Mouse (Mus musculus): ENCODE results near the gene Cblb.

Cblb gene

DNA sequence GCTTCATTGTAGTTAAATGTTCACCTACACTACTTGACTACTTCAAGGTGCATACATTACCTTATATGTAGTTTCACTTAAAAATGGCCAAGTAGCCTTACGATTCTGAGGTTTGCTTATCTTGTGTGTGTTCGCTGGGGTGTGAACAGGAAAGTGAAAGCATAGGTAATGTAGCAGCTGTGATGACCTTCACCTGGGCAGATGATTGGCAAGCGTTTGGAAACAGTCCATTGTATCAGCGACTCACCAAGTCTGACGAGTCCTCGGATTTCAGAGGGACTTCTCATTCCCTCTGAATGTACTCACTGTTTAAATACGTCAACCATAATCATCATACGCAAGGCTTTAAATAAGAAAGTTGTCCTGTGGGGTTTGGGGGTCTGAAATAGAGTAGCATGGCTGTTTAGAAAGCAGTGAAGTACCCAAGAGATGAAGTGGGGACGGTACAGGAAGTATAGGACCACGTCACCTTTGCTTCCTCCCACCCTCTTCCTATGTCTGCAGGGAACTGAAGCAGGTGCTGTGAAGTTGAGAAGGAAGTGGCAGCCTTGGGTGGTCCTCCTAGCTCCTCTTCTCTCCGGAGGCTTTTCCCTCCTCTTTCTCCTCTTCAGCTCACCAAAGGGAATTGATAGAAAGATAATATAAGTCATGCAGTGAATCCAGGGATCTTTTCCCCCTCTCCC is 101.9 kb downstream of the Cblb start:
- DNase-seq (ENCODE audit: low spot score) = no peak

GRCm38 (mm10) chr16:52134631-52135227 is 103.7 kb downstream of the Cblb start:
- DNase-seq (ENCODE audit: low spot score) = no peak

DNA sequence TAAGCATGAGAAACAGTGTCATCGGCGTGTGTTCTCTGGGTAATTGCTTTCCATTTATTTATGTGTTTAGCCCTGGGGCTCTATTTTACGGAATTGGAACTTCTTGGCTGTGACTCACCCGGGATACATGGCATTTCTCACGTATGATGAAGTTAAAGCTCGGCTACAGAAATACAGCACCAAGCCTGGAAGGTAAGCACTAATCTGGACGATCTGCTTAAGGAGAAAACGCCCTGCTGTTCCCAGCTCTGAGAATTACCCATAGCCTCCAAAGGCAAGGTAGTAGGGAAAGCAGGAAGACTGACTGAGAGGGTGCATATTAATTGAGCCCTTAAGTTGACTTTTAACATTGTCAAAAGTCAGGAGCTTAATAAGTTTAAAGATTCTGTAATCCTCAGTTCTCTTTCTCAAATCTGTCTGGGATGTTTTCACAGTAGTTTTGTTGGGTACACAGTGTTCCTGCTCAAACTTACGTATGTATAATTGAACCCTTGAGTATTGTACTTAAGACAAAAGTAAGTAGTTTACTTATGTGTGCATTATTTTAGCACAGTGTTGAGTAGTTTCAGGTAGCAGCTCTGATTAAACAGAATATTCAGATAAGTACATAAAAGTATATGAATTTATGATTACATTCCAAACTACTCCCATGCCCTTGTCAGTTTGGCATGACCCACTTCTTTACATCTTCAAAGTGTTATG is 104.8 kb downstream of the Cblb start:
- no peak for DNase-seq (ENCODE audit: low spot score)

GRCm38 (mm10) chr16:52143101-52143500 is 112.1 kb downstream of the Cblb start:
- no peak for DNase-seq (ENCODE audit: low spot score)

GRCm38 (mm10) chr16:52143818-52144217 is 112.8 kb downstream of the Cblb start:
- DNase-seq (ENCODE audit: low spot score) = no peak

DNA sequence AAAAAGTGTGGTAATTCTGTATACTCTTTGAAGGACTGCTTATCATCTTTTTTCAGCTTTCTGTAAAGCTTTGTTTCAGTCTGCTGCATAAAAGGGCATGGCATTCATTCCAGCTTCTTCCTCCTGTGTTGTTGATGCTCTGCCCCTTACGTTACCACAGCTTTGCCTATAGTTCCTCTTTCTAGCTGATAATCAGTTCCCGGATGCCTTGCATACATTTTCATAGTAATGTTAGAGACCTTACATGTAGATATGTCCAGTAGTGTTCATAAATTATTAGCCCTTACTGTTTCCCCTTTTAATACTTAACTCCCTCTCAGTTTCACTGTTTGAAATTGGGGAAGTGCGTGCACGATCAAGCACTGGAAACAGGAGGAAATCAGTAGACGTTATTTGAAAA is 113.8 kb downstream of the Cblb start:
- no peak for DNase-seq (ENCODE audit: low spot score)

DNA sequence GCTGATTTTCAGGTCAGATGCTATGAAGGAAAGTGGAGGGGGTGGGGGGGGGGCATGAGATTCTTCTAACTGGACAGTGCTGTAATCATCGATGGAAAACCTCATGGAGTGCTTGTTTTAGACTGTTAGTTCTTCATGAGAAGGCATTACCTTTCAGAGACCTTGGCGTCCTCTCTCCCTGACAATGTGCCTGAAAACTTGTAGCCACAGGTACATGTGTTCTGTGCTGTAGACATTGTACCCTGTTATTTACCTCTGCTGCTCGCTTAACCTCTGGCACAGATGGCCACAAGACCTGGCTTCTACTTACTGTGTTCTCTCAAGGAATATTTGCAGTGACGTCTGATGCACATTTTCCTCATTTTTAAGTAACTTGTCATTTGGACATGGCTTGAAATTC is 114.5 kb downstream of the Cblb start:
- no peak for DNase-seq (ENCODE audit: low spot score)

GRCm38 (mm10) chr16:52146976-52147696 is 116.1 kb downstream of the Cblb start:
- DNase-seq (ENCODE audit: low spot score) = no peak

DNA sequence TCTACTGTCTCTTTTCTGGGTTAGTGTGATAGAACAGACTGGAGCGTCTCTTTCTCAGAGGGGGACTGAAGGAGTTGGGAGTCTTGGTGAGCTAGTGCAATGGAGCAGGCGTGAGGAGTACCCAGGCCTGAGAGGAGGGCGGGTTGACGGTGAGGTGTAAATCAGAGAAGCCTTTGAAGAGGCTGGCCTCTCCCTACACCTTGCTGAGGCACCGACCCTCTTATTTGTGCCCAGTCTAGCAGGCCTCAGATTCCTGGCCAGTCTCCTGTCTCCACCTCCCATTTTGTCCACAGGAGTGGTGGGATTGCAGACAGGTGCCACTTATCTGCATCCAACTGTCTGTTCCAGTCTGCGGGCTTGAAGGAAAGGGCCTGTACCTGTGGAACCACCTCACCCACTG is 117.0 kb downstream of the Cblb start:
- no peak for DNase-seq (ENCODE audit: low spot score)

GRCm38 (mm10) chr16:52149135-52149769 is 118.2 kb downstream of the Cblb start:
- DNase-seq (ENCODE audit: low spot score) = no peak

DNA sequence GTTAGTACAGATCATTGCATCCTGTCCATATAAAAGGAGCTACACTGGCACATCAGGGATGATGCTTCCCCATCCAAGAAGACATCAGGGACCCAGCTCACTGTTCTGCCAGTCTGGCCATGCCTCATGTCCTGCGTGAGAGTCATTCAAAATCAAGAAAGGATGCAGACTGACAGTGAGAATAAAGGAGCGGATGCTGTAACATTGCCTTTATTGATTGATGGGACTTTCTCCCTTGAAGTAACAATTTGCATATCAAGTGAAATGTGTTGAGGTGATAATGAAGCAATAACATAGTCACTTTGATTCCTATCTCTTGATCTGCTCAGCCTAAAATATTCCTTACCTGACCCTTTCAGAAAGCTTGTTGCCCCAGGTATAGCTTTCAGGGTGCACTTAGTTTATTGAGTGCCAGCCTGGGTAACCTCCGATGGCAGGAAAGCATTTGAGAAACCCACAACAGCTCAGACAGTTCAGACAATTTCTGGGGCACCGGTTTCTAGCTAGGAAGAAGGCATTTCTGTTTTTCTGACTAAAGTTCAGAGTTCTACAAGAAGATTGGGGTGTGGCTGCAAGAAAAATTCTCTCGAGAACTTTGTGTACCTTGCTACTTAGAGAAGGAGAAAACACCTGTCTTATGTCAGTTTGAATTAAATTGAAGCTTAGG is 124.1 kb downstream of the Cblb start:
- no peak for DNase-seq (ENCODE audit: low spot score)

DNA sequence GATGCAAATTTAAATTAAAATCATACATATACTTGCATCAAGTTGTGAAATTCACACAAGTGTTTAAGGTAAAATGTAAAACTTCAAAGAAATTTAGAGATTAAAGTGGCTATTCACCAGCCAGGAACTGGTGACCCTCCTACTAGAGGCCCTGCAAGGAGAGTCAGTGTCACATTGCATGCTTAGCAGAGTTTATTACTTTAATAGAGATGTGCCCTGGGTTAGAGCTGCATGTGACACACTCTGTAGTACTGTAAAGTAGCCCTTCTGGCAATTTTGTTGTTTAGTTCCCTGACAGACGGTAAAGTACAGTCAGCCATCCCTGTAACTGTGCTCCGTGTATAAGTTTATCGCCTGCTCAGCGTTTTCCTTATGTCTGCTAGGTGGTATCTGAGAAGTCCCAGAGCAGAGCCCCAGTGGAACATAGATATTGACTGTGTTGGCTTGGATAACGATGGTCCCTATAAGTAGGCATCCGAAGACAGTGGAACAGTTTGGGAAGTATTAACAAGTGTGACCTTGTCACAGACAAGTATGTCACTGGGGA is 129.0 kb downstream of the Cblb start:
- DNase-seq (ENCODE audit: low spot score) = no peak

DNA sequence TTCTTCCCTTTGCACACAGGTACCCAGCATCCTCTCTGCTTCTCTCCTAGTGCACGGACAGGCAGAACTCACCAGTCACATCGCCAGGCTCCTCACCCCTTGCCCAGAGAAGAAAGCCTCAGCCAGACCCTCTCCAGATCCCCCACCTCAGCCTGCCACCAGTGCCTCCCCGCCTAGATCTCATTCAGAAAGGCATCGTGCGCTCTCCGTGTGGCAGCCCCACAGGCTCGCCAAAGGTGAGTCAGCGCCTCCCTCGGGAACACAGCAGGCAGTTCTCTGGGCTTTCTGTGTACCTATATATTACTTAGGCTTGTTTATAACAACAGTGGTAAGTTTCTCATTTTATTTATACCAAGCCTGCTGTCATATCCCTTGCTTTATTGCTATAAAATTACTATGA is 133.2 kb downstream of the Cblb start:
- no peak for DNase-seq (ENCODE audit: low spot score)

DNA sequence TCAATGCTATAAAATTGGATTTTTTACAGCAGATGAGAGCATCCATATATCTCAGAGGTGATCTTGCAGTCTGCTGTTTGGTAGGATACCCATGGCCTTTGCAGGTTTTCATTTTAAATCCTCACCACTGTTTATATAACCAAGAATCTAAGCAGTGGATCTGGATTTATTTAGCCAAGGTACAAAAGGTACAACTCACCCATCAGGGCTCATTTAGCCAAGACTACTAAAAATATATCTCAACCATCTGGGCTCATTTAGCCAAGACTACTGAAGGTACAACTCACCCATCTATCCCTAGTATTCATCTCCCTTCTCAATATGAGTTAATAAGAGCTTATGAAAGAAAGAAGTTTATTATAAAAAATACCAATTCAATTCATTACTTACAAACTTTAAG is 142.2 kb downstream of the Cblb start:
- DNase-seq (ENCODE audit: low spot score) = no peak

DNA sequence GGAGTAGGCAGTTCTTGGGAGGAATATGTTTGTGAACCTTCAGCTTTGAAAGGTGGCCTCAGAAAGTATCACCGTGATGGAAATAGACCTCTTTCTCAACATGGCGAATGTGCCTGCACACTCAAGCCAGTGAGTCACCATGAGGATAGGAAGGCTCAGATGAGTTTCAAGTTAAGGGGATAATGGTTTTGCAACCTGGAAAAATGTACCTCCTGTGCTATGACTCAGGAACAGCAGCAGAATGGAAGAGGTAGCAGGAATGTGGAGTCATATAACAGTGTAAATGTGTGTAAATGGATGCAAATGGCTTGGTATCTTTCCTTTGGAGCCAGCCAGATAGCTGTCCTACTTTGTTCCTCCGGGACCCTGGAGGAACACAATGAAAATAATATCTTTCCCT is 148.8 kb downstream of the Cblb start:
- no peak for DNase-seq (ENCODE audit: low spot score)

- no peak for DNase-seq (ENCODE audit: low spot score)
Observed at GRCm38 (mm10) chr16:52182057-52182456, 151.0 kb downstream of the Cblb start.

DNA sequence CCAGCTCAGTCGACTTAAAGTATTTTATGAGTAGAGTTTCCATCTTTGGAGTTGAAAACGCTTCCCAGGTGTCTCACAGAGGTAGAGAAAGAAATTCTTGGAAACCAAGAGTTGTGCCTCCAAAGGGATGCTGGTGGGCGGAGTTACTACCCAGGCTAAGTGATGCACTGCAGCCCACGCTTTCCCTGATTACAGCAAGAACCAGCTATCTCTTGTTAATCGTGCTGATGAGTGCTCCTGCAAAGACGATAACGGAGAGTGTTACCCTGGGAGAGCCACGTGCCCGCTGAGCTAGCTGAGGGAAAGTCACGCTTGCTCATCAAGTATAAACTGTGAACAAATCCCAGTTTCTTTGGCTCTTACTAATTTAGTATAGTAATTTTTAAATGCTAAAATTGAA is 153.3 kb downstream of the Cblb start:
- no peak for DNase-seq (ENCODE audit: low spot score)

GRCm38 (mm10) chr16:52186731-52187130 is 155.7 kb downstream of the Cblb start:
- DNase-seq (ENCODE audit: low spot score) = peak; percentile 16

GRCm38 (mm10) chr16:52189103-52189502 is 158.1 kb downstream of the Cblb start:
- no peak for DNase-seq (ENCODE audit: low spot score)

DNA sequence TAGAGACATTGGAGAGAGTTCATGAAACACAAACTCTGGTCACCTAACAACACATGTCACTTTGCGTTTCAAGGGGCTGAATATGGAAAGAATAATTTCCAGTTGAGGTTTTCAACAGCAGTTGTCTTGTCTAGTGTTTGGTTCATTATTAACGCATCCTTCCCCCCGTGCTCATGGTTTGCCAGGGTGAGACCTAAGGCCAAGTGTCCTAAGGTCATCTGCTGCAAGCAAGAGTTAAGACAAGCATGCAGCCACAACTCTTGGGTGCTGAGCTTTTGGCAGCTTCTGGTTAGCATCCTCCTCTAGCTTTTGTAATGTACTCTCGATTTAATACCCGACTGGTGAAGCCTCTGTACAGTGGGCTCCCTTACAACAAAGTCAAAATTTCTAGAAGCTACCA is 159.7 kb downstream of the Cblb start:
- no peak for DNase-seq (ENCODE audit: low spot score)

- no peak for DNase-seq (ENCODE audit: low spot score)
Observed at GRCm38 (mm10) chr16:52194040-52194439, 163.0 kb downstream of the Cblb start.

DNA sequence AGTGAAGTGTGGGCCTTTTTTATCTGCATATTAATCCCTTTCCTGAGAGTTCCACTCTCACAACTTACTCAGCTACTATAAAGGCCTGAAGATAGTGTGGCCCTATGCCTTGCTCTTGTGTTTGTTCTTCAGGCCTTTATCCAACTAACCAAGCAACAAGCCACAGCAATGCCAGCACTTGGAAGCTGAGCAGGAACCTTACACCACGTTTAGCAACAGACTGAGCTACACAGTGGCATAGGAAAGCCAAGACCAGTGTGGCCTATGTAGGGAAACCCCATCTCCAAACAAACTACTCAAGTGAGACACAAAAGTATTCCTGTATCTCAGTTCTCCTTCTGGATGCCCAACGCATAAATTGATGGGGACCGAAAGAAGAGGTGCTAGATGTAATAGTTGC is 163.8 kb downstream of the Cblb start:
- DNase-seq (ENCODE audit: low spot score) = no peak
